Mouse (Mus musculus): ENCODE results near the gene Timm13.
A peak's percentile ranks its signal among the peaks of the same experiment; 100 is the strongest.

Timm13 gene

DNA sequence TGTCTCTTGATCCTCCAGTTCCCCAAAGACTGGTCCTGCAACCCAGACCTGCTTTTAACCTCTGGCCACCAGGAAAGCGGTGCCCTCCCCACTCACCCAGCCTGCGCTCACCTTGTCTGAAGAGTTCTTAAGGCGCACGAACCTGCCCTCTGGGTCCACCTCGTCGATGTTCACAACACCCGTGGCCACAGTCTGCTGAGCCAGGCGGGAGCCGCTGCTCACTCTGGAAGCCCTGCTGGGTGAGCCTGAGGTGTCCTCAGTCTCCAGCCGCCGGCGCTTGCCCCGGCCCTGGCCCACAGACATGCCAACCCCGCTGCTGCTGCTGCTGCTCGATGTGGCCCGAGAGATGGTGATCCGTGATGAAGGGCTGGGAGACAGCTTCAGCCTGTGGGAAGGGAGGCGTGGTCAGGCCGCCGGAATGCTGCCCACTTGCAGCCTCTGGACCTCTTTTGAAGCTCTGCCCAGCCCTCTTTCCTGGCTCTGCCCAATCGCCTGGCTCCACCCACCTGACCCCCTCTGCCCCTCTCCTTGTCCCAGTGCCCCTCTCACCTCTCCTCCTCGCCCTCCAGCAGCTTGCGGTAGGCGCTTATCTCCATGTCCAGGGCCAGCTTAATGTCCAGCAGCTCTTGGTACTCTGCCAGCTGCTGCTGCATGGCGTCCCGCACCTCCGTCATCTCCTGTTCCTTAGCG is 3.4 kb upstream of the Timm13 start:
- no peak for DNase-seq

DNA sequence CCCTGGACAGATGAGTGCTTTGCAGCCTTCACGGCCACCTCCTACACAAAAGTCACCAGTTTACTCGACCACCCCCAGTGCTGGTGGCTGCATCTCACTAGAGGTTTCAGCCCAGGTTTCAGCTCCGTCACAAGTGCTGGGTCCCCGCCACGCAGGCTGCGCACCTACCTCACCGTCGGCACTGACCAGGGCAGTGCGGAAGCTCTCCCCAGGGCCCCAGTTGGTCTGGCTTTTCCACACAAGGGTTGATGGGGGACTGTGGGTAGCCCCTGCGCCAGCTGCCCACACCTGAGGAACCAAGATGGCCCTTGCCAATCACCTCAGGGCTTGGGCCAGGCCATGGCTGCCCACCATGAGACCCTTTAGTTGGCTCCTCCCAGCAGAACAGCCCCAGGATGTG is 2.5 kb upstream of the Timm13 start:
- DNase-seq, result no peak

DNA sequence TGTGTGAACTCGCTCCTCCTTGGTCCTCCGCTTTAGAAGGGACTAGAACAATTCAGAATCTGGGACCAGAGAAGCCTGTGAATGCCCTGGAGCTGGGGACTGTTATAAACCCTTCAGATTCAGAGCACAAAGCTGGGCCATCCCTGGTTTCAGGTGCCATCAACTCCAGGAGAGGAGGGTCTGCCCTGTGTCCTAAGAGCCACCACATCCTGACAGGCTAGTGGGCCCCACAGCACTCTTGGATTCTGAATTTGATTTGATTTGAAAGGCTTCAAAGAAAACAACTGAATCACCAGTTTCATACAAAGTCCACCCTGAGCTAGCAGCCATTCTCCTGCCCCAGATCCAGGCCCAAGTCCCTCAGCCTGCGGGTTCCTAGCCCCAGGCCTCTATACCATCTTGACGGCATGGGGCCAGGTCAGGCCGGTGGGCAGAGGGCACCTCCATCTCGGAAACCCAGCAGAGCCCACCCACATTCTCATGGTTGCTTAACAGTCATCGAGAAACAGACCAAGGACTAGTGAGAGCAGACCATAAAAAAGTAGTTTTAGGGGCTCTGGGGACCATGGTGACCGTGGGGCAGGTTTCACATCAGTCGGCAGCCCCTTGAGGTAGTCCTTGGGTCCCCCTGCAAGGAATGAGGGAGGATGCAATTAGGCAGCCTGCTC is 1.6 kb upstream of the Timm13 start:
- no peak for DNase-seq

DNA sequence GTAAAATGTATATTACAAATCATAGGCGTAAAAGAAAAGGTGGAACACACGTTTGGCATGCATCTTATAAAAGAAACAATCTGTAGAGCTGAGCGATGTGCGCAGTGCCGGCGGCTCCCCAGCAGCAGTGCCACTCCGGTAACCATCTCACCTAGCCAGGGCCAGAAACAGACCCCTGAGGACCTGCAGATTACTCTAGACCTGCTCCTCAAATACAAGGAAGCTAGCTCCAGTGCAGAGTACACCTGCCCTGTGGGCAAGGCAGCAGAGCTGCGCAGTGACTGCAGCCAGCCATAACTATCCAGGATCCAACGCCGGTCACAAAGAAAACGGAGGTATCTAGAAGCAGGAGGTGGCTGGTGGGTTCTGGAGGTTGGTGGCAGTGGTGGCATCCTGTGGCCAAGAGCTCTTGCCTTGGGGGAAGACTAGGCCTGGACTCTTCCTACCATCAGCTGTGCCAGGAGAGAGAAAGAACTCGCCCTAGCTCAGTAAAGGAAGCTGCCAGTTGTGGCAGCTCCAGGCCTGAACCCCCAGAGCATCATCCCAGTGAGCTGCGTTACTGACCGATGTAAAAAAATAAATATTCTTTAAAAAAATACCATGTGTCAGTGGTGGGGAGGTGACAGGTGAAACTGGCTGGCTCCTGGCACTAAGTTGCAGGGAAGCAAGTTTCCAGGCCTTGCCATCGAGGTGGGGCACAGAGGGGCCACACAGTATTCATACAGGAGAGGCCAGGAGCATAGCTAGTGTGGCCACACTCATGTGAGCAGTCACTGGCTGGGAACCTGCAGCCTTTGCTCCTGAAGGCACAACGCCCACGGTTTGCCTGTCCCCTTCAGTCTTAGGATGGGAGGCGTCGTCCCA is 872 bp upstream of the Timm13 start:
- no peak for DNase-seq

DNA sequence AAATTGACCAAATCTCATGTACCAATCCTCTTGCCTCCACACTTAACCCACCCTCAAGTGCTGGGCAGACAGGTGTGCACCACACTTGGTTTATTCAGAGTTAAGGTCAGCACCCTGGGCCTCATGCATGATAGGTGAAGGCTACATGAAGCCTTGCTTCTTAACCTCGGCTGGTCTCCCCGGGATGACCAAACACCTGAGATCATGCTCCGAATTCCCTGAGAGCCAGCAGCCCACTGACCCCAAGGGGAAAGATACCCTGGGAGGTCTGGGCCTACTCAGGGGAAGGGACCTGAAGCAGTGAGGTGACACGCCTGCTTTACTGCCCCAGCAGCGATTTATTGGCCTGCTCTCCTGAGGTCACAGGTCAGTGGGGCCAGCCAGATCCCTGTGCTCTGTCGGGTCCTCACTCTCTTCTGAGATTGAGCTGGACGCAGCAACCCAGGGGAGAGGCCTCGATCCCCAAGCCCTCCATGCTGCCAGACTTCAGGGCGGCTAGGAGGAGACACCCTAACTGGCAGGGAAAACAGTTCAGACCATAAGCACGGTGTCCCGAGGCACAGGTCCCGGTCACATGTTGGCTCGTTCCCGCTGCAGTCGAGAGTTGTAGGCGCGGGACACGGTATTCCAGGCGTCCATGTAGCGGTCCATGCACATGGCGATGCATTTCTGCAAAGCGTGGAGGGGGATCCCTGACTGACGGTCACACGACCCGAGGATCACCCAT is 1.0 kb downstream of the Timm13 start:
- DNase-seq, result no peak

DNA sequence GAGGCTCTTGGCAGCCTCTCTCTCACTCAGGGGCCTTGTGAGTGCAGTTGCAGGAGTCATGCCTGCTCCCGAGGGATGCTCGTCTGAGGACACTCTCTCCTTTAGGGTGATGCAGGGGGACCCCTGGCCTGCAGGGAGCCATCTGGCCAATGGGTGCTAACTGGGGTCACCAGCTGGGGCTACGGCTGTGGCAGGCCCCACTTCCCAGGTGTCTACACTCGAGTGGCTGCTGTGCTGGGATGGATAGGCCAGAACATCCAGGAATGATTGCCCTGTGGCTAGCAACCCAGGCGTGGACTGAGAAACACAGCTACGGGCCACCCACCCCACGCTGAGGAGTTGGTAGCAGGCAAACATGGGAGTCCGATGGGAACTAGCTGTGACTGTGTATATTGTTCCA is 1.7 kb downstream of the Timm13 start:
- no peak for DNase-seq

DNA sequence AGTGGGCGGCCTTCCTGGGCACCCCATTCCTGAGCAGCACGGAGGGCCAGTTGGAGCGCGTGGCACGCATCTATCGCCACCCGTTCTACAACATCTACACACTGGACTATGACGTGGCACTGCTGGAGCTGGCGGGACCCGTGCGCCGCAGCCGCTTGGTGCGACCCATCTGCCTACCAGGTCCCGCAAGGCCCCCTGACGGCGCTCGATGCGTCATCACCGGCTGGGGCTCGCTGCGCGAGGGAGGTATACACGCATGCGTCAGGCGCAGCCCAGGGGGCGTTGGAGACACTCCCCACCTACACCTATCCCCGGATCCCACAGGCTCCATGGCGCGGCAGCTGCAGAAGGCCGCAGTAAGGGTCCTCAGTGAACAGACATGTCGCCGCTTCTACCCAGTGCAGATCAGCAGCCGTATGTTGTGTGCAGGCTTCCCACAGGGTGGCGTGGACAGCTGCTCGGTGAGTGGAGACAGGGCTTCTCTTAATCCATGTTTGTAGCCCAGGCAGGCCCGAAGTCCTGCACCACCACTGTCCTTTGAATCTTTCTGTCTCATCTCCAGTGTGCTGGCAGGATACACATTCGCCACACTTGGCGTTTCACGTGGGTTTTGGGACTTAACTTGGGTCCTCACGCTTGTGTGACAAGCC is 2.8 kb downstream of the Timm13 start:
- DNase-seq, result no peak

DNA sequence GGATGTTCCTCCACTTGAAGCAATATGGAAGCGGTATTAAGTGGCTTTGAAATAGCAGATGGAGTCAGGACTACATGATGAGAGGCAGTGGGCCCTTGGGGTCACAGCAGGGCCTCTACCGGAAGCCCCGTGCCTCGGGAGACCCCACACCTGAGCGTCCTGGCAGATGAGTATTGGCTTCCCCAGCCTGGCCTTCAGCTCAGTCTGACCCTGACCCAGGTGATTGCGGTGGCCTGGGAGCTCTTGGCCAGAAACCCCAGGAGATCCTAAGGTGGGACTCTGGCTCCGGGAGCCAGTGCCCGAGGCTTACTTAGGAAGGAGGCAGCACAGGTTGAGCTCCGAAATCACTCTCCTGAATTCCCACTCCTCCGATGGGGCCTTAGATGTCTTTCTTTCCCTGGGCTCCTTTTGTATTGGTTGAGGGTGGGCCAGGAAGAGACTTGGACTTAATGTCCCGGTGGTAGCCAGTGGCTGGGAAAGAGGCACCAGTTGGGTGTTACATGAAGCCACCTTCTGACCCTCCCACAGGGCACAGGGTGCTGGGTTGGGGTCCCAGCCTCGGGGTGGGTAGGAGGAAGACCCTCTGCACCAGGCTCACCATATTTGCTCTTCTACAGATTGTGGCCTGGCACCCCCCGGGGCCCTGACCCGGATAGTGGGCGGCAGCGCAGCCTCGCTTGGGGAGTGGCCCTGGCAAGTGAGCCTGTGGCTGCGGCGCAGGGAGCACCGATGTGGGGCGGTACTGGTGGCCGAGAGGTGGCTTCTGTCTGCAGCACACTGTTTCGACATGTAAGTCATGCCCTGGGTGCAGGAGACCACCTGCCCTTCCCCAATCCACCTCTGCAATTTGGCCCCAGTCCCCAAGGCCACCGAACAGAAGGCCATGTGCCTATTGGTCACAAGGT is 3.9 kb downstream of the Timm13 start:
- DNase-seq, result no peak

DNA sequence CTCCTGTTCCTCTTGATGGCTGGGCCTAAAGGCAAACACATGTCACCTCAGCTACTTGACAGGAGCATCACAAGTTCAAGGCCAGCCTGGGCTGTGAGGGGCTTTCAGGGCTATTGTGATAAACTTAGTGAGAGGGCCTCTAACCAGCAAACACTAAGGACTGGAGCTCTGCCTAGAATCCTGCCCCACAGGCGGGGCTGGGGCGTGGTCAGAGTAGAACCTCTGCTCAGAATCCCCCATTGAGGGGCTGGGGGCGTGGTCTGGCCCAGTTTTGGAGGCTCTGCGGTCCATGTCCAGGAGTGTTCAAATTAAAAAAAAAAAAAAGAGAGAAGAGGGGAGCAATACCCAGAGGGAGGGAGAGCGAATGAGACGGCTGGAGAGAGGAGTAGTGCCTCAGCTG is 5.1 kb downstream of the Timm13 start:
- DNase-seq, result no peak

DNA sequence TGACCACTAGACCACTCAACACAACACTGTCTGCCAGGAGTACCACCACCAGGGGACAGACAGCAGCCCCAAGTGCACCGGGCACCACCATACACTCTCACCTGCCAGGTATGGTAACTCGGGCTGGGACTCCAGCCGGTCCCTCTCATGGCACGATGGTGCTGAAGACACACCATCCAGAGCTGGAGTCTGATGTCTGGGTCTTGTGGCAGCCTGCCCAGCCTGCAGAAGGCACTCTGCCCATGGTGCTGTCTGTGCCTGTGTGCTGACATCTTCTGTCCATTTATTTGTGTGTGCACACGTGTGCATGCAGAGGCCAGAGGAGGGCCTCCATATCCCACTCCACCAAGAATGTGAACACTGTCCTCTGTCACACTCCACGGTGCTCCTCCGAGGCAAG is 5.7 kb downstream of the Timm13 start:
- no peak for DNase-seq

DNA sequence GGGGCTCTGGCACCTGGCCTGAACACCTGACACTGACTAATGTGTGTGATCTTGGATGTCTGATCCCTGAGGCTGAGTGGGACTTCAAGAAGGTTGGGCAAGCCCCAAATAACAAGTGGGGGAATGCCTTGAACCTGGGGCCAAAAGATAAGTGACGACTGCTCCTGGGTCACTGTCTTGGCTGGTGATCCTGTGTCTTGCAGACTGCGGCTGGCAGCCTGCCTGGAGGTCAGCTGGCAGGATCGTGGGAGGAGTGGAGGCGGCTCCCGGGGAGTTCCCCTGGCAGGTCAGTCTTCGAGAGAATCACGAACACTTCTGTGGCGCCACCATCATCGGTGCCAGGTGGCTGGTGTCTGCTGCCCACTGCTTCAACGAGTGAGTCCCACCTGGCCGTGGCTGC is 13.6 kb downstream of the Timm13 start:
- DNase-seq, result peak; percentile 80

DNA sequence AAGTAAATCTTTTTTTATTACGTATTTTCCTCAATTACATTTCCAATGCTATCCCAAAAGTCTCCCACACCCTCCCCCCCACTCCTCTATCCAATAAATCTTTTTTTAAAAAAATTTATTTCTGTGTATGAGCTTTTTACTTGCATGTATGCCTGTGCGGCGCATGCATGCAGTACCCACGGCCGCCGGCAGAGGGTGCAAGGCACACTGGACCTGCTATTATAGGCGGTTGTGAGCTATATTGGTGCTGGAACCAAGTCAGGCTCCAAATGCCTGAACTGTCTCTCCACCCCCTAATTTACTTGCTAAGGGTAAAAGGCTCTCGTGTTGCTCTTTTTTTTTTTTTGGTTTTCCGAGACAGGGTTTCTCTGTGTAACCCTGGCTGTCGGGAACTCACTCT is 19.5 kb downstream of the Timm13 start:
- peak; percentile 80 for DNase-seq

DNA sequence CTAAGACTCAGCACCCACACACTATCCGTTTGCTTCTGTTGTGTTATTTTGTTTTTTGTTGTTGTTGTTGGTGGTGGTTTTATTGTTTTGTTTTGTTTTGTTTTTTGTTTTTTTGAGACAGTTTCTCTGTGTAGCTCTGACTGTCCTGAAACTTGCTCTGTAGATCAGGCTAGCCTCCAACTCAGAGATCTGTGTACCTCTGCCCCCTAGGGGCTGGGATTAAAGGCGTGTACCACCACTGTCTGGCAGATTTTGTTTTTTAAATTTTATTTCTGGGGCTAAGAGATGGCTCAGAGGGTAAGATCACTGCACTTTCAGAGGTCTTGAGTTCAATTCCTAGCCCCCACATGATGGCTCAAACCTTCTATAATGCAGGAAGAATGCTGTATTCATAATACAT is 19.9 kb downstream of the Timm13 start:
- no peak for DNase-seq

DNA sequence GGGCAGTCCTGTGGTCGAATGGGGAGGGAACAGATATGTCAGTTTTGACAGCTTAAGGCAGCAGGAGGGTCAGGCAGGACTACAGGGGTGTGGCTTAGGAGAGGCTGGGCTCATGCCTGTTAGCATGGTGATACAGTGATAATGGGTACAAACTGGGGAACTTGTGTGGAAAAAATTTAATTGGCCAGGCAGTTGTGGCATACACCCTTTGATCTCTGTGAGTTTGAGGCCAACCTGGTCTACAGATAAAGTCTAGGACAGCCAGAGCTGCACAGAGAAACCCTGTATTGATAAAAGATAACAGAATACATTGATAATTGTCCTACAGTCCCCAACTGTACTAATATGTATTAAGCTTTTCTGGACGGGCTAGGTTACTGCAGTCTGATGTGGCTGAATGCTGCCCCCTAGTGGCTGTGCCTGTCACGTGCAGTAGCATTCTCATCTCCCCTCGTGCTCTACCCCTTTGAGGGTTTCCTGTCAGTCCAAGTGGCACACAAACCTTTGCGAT is 20.6 kb downstream of the Timm13 start:
- DNase-seq, result peak; percentile 69

DNA sequence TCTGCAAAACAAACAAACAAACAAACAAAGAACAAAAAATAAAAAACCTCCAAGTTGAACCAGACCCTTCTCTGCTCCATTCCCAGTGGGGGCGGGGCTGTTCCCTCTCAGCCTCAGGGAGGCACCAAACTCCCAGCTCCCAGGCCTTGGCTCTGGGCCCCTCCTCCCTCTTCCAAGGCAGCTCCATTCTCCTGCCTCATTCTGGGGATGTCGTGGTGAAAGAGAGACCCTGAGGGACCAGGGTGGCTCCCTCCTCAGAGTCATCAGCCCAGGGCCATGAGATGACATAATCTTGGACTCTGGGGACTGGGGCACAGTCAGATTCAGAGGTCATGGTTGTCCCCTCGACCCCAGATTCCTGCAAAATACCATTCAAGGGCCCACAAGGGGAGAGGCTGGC is 24.2 kb downstream of the Timm13 start:
- DNase-seq, result no peak

DNA sequence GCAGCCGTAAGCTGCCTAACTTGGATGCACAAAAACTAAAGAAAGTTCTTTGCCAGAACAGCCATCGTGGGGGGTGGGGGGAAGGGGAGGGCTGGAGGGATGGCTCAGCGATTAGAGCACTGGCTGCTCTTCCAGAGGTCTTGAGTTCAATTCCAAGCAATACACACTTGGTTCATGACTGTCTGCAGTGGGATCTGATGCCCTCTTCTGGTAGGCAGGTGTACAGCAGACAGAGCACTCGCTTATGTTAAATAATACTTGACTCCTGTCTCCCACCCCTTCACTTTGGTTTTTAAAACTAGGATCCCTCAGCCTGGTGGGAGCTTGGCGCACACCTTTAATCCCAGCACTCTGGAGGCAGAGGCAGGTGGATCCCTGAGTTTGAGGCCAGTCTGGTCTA is 24.7 kb downstream of the Timm13 start:
- peak; percentile 65 for DNase-seq

DNA sequence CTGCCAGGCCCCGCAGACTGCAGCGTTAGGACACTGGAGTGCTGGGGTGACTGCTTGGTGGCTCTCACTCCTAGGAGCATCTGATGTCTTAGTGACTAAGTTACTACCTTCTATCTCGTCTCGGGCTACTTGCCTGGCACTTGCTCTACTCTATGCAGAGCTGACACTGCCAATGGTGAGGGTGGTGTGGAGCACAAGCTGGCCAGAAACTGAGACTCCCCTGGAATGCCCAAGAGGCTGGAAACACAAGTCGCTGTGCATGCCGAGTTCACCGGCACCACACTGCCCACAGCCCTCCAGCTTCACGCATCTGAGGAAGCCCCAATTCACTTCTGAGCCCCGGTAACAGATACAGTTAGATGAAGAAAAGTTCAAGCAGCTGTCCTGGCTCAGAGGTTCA is 26.7 kb downstream of the Timm13 start:
- DNase-seq, result no peak

DNA sequence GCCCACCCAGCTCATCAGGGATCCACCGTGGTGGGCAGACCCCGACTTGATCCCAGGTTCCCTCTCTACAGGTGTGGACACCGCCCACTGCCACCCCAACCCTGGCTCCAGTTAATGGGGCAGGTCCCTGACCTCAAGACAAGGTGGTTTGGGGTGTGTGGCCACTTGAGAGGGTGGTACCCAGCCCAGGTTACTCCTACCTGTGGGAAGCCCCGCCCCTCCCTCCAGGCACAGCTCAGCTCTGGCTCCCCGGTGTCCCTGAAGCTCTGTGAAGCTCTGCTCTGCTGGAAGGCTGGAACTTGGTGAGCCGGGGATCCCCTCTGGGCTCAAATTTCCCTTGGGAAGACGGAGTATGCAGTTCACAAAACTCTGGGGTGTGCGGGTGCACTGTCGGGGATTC is 29.2 kb downstream of the Timm13 start, which contains the start of gene Tmprss9:
Gene Tmprss9 (plus strand): TSS at position 268 of the 400 bp plus-strand sequence.
- peak; percentile 35 for DNase-seq

DNA sequence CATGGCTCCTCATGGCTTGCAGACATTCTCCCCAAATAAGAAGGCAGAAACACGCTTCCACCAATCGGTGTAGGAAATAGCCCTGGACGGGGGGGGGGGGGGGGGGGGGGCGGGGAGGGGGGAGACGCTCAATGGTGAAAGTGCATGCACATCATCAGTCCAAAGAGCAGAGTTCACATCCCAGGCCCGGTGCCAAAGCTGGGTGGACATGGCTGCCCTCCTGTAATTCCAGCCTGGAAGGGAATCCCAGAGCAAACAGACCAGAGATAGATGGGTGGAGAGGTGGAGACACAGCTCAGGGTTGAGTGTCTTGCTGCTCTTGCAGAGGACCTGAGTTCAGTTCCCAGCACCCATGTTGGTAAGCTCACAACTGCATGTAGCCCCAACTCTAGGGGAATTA is 29.8 kb downstream of the Timm13 start:
- peak; percentile 82 for DNase-seq

DNA sequence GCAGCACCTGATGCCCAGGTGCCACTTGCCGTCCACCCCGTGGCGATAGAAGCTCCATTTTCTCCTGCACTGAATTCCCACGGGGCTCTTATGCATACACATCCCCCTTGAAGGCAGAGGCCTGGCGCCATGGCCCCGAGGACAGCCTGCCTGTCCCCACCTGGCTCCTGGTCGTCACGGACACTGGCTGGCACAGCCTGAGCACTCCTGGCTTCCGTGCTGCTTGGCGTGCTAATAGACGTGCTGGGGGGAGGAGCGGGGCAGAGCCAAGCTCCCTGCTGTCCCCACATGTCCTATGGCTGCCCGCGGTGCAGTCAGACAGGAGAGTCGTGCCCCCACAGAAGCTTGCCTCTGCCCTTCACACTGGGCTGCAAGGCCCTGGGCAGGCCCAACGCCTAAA is 36.3 kb downstream of the Timm13 start:
- no peak for DNase-seq

DNA sequence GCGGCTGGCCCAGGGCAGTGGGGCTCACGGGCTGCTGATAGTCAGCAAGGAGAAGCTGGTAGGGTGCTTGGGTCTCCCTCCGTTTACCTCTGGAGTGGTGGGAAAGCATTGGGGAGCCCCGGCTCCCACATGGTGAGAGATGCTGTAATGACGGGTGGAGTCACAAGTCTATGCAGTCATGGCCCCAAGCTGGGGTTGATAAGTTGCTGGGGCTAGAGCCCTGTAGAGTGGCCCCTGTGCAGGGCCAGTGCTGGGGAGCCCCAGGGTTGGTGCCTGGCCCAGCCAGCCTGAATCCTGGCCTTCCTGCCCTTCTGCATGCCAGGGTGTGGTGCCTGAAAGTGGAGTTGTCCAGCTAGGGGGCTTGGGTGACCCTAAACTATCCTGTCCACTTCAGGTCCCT is 38.5 kb downstream of the Timm13 start:
- no peak for DNase-seq

All from kidney, postnatal 14 days (tissue).